Mouse (Mus musculus): ENCODE results near the gene Tas1r3.

DNA sequence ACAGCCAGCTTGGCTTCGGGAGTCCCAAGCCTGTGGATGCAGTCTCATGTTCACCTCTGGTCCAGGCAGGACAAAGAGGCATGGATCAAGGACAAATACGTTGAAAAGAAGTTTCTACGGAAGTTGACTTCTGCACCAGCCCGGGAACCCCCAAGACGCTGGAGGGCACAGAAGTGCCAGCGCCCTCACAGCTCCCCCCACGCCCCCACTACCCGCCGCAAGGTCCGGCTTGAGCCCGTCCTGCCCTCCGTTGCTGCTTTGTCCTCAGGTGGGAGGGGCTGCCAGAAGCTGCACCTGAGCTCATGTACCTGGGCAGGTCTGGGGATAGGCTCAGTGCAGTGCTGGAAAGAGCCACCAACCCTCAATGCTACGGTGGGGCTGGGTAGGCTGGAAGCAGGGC, 40.1 kb upstream of the Tas1r3 start:
- TF ChIP-seq POLR2A (IDR thresholded peaks at IDR 0.05; ENCODE audit: low read depth, low read length) (no peak), CTCF (IDR thresholded peaks at IDR 0.05; ENCODE audit: borderline replicate concordance, insufficient read depth, low read length) (no peak)

Data from embryonic fibroblast, embryonic 13.5 days (primary cell).